Mouse (Mus musculus): ENCODE data around the gene Bcl2a1d.
"Not testable (repeated sequence)": the region's sequence is repeated elsewhere in the genome, so short reads cannot be mapped to it uniquely, and the experiment has no call there.

Bcl2a1d gene

GRCm38 (mm10) chr9:88698746-88699145, 33.0 kb downstream of the Bcl2a1d start:
- DNase-seq (ENCODE audit: low spot score in 2 of 2), result not testable (repeated sequence)

GRCm38 (mm10) chr9:88691307-88691706, 40.4 kb downstream of the Bcl2a1d start:
- not testable (repeated sequence) for DNase-seq (ENCODE audit: low spot score in 2 of 2)

- not testable (repeated sequence) for DNase-seq (ENCODE audit: low spot score in 2 of 2)
Measured at GRCm38 (mm10) chr9:88689451-88689850, 42.3 kb downstream of the Bcl2a1d start.

GRCm38 (mm10) chr9:88686719-88687118, 45.0 kb downstream of the Bcl2a1d start:
- not testable (repeated sequence) for DNase-seq (ENCODE audit: low spot score in 2 of 2)
